9 mouse cellular contexts compared by ENCODE assay signal in the genomic region with DNA sequence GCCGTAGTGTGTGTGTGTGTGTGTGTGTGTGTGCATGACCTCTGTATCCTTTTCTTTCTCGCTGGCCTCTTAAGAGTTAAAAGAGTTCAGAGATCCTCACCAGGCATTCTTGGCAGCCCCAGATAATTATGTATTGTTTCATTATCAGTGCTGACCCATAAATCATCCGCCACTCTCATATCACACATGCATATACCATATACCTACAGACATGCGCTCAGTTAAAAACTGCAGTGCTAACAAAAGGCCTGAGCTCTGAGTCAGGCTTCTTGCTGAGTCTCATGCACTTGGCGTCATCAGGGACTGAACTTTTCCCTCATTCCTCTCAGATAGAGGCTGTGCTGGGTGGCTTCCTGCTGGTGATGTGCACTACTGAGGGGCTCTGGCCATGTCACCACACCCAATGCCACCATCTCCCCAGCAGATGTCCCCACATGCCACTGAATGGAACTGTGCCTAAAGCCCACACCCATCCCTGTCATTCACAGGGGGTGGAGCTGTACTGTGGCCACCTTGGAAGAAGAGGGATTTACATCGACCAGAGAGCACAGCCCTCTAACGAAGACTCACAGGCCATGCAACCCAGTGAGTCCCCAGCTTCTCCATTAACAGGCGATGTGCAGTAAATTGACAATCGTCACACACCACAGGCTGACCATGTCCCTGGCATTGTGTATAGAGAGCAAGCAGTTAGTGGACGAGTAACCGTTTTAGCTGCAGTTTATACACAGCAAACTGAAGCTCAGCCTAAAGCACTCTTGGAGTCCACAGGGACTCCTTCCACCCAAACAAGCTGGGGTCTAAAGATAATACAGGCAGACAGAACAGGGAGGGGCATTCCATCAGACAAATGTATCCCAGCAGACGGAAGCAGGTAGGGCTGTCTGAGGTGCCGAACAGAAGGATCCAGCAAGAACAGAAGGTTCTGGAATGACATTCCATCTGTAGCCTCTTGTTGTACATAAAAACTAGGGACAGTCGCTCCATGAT. TPM values are rescaled to one million over a fixed set of nuclear protein-coding genes. Genes with fewer than 3 reads are reported as not detected.
DNase-seq lines count a peak whose midpoint lies in the region; ATAC-seq and TF ChIP-seq lines count a peak whose summit lies in the region.
"Had no signal": no experiment of that assay in that cellular context is flagged by ENCODE, and none has a peak within 500 bp of the region (broad histone marks: within the 10 kb centered on the region; RNA-seq: fewer than 3 reads in every experiment).

No protein-coding gene starts in this region.

- peak; percentile 51 for TF ChIP-seq CTCF in forebrain, postnatal 0 days (IDR thresholded peaks at IDR 0.05; ENCODE audit: low read depth)
- peak; percentile 59 for TF ChIP-seq CTCF in bone marrow, adult 2 months (IDR thresholded peaks at IDR 0.05; ENCODE audit: control insufficient read depth, insufficient read depth, low read length)
- peak; percentile 76 for TF ChIP-seq CTCF in intestine, postnatal 0 days (IDR thresholded peaks at IDR 0.05; ENCODE audit: low read depth)

- 61% methylated on average over 14 of the region's 14 CpGs for WGBS in forebrain, postnatal 0 days
- 65% methylated on average over 14 of the region's 14 CpGs for WGBS in forebrain, embryonic 10.5 days
- WGBS in bone marrow, adult 2 months, result 63% methylated on average over 14 of the region's 14 CpGs
- 48% methylated on average over 14 of the region's 14 CpGs for WGBS in intestine, postnatal 0 days
- 59% methylated on average over 14 of the region's 14 CpGs for WGBS in midbrain, embryonic 15.5 days

- DNase-seq in forebrain, postnatal 0 days, result no peak
- no peak for DNase-seq in forebrain, embryonic 10.5 days (ENCODE audit: extremely low spot score, low spot score)
- DNase-seq in 3134 (ENCODE audit: extremely low read depth, insufficient read length, low spot score), result peak; percentile 32
- no peak for DNase-seq in ovary, postnatal 36 days (ENCODE audit: low spot score)
- no peak for DNase-seq in urinary bladder, adult 2 months (ENCODE audit: low spot score)

- no peaks in the 10 kb centered on the region for H3K4me1 ChIP-seq in forebrain, postnatal 0 days (ENCODE audit: insufficient read depth)
- H3K4me1 ChIP-seq in forebrain, embryonic 10.5 days, result peaks cover 3% of the 10 kb centered on the region; the same call in 1 of the 2 replicates
- H3K4me1 ChIP-seq in bone marrow, adult 2 months (ENCODE audit: control insufficient read depth, insufficient read depth, low read length), result peaks cover 2% of the 10 kb centered on the region; the same call in 1 of the 2 replicates
- H3K4me1 ChIP-seq in intestine, postnatal 0 days (replicated peaks; ENCODE audit: control insufficient read depth, insufficient read depth, low read length), result no peaks in the 10 kb centered on the region
- no peaks in the 10 kb centered on the region for H3K4me1 ChIP-seq in midbrain, embryonic 15.5 days
- H3K4me1 ChIP-seq: limb, embryonic 15.5 days had no signal

- ATAC-seq in forebrain, postnatal 0 days, result no peak
- ATAC-seq in intestine, postnatal 0 days, result peak; percentile 74
- no peak for ATAC-seq in midbrain, embryonic 15.5 days (replicated peaks)

- H3K27ac ChIP-seq in forebrain, postnatal 0 days (ENCODE audit: low read depth, low read length), result no peak overlapping the region
- no peak overlapping the region for H3K27ac ChIP-seq in forebrain, embryonic 10.5 days
- no peak overlapping the region for H3K27ac ChIP-seq in bone marrow, adult 2 months (ENCODE audit: control insufficient read depth, insufficient read depth, low read depth, low read length, poor library complexity)
- no peak overlapping the region for H3K27ac ChIP-seq in intestine, postnatal 0 days (ENCODE audit: low read depth, low read length)
- no peak overlapping the region for H3K27ac ChIP-seq in midbrain, embryonic 15.5 days
- H3K27ac ChIP-seq: limb, embryonic 15.5 days had no signal

- H3K4me2 ChIP-seq in forebrain, postnatal 0 days (ENCODE audit: low read depth), result no peak overlapping the region
- H3K4me2 ChIP-seq in intestine, postnatal 0 days (replicated peaks; ENCODE audit: low read depth), result no peak overlapping the region
- H3K4me2 ChIP-seq in midbrain, embryonic 15.5 days, result no peak overlapping the region
- H3K4me2 ChIP-seq: limb, embryonic 15.5 days had no signal

- no peaks in the 10 kb centered on the region for H3K36me3 ChIP-seq in forebrain, postnatal 0 days (ENCODE audit: insufficient read depth)
- H3K36me3 ChIP-seq in forebrain, embryonic 10.5 days (replicated peaks), result no peaks in the 10 kb centered on the region
- no peaks in the 10 kb centered on the region for H3K36me3 ChIP-seq in intestine, postnatal 0 days (ENCODE audit: control insufficient read depth, insufficient read depth)
- H3K36me3 ChIP-seq in midbrain, embryonic 15.5 days (replicated peaks), result no peaks in the 10 kb centered on the region
- H3K36me3 ChIP-seq: limb, embryonic 15.5 days had no signal

- no peaks in the 10 kb centered on the region for H3K27me3 ChIP-seq in forebrain, postnatal 0 days (ENCODE audit: insufficient read depth, low read length)
- H3K27me3 ChIP-seq in forebrain, embryonic 10.5 days (ENCODE audit: poor library complexity, severe bottlenecking), result no peaks in the 10 kb centered on the region
- no peaks in the 10 kb centered on the region for H3K27me3 ChIP-seq in intestine, postnatal 0 days (replicated peaks; ENCODE audit: control insufficient read depth, insufficient read depth, low read length)
- no peaks in the 10 kb centered on the region for H3K27me3 ChIP-seq in midbrain, embryonic 15.5 days (replicated peaks)
- H3K27me3 ChIP-seq: limb, embryonic 15.5 days had no signal

- H3K9me3 ChIP-seq in forebrain, postnatal 0 days (ENCODE audit: low read length), result no peaks in the 10 kb centered on the region
- H3K9me3 ChIP-seq in forebrain, embryonic 10.5 days, result no peaks in the 10 kb centered on the region
- no peaks in the 10 kb centered on the region for H3K9me3 ChIP-seq in intestine, postnatal 0 days (ENCODE audit: control insufficient read depth)
- no peaks in the 10 kb centered on the region for H3K9me3 ChIP-seq in midbrain, embryonic 15.5 days
- H3K9me3 ChIP-seq: limb, embryonic 15.5 days had no signal

- H3K4me3 ChIP-seq in forebrain, postnatal 0 days (ENCODE audit: low read depth, low read length), result no peak overlapping the region
- no peak overlapping the region for H3K4me3 ChIP-seq in forebrain, embryonic 10.5 days
- H3K4me3 ChIP-seq in bone marrow, adult 2 months (replicated peaks; ENCODE audit: control insufficient read depth, low read depth, low read length), result no peak overlapping the region
- no peak overlapping the region for H3K4me3 ChIP-seq in intestine, postnatal 0 days (ENCODE audit: low read depth, low read length)
- no peak overlapping the region for H3K4me3 ChIP-seq in midbrain, embryonic 15.5 days
- H3K4me3 ChIP-seq: limb, embryonic 15.5 days had no signal

- no peak for TF ChIP-seq POLR2A in bone marrow, adult 2 months (IDR thresholded peaks at IDR 0.05; ENCODE audit: borderline replicate concordance, control insufficient read depth, low read depth, low read length)

- no peak overlapping the region for H3K9ac ChIP-seq in forebrain, postnatal 0 days
- no peak overlapping the region for H3K9ac ChIP-seq in intestine, postnatal 0 days (ENCODE audit: low read depth, low read length)
- H3K9ac ChIP-seq in midbrain, embryonic 15.5 days, result 0 out of 2 replicates have a peak overlapping the region, but pooled peaks have one; percentile 4
- H3K9ac ChIP-seq: limb, embryonic 15.5 days had no signal

RNA-seq across cellular contexts. Expression of a gene that starts 4.9 kb away (rescaled TPM):
- 14.1 and 14.4 TPM in 2 replicates for total RNA-seq in forebrain, postnatal 0 days (2014; rRNA removed)
- polyA plus RNA-seq in forebrain, postnatal 0 days (2015; fragmentation: Nextera tagmentation; extraction: Ambion mirVana), result 7.4 and 11.8 TPM in 2 replicates
- polyA plus RNA-seq in forebrain, embryonic 10.5 days (2016; fragmentation: Nextera tagmentation; extraction: Ambion mirVana), result 20.9 and 22.6 TPM in 2 replicates
- polyA plus RNA-seq in bone marrow, adult 2 months (2011; ENCODE audit: insufficient read depth, insufficient read length, low replicate concordance, missing spikeins), result 15.5 and 23.5 TPM in 2 replicates
- 3.7 and 4.2 TPM in 2 replicates for polyA plus RNA-seq in intestine, postnatal 0 days (2015; fragmentation: Nextera tagmentation; extraction: Ambion mirVana)
- polyA plus RNA-seq in midbrain, embryonic 15.5 days (2015; fragmentation: Nextera tagmentation; extraction: Ambion mirVana), result 15.6 and 15.9 TPM in 2 replicates
- 24.0 and 24.4 TPM in 2 replicates for polyA plus RNA-seq in urinary bladder, adult 2 months (2012; rRNA removed)

RNA-seq across cellular contexts. Expression of a gene that starts 11.9 kb away (rescaled TPM):
- 14.1 and 19.8 TPM in 2 replicates for total RNA-seq in forebrain, postnatal 0 days (2014; rRNA removed)
- polyA plus RNA-seq in forebrain, postnatal 0 days (2015; fragmentation: Nextera tagmentation; extraction: Ambion mirVana), result 26.4 and 32.1 TPM in 2 replicates
- polyA plus RNA-seq in forebrain, embryonic 10.5 days (2016; fragmentation: Nextera tagmentation; extraction: Ambion mirVana), result 86.9 and 88.8 TPM in 2 replicates
- 28.3 and 33.5 TPM in 2 replicates for polyA plus RNA-seq in bone marrow, adult 2 months (2011; ENCODE audit: insufficient read depth, insufficient read length, low replicate concordance, missing spikeins)
- polyA plus RNA-seq in intestine, postnatal 0 days (2015; fragmentation: Nextera tagmentation; extraction: Ambion mirVana), result 111 and 115 TPM in 2 replicates
- polyA plus RNA-seq in midbrain, embryonic 15.5 days (2015; fragmentation: Nextera tagmentation; extraction: Ambion mirVana), result 34.5 and 39.1 TPM in 2 replicates
- polyA plus RNA-seq in urinary bladder, adult 2 months (2012; rRNA removed), result 172 and 192 TPM in 2 replicates

RNA-seq across cellular contexts. Expression of a gene that starts 44.5 kb away (rescaled TPM):
- 0.81 and 1.5 TPM in 2 replicates for total RNA-seq in forebrain, postnatal 0 days (2014; rRNA removed)
- 1.3 and 2.4 TPM in 2 replicates for polyA plus RNA-seq in forebrain, postnatal 0 days (2015; fragmentation: Nextera tagmentation; extraction: Ambion mirVana)
- 0.17 and 0.31 TPM in 2 replicates for polyA plus RNA-seq in forebrain, embryonic 10.5 days (2016; fragmentation: Nextera tagmentation; extraction: Ambion mirVana)
- polyA plus RNA-seq in bone marrow, adult 2 months (2011; ENCODE audit: insufficient read depth, insufficient read length, low replicate concordance, missing spikeins), result 1.3 and 5.0 TPM in 2 replicates
- 0.70 and 1.0 TPM in 2 replicates for polyA plus RNA-seq in intestine, postnatal 0 days (2015; fragmentation: Nextera tagmentation; extraction: Ambion mirVana)
- polyA plus RNA-seq in midbrain, embryonic 15.5 days (2015; fragmentation: Nextera tagmentation; extraction: Ambion mirVana), result 0.69 and 0.92 TPM in 2 replicates
- 58.9 and 66.3 TPM in 2 replicates for polyA plus RNA-seq in urinary bladder, adult 2 months (2012; rRNA removed)

Comparison
In these comparisons a context has a peak if more than half of its experiments do, and no peak if none do; other contexts are left out.
1. RNA of a gene that starts 44.5 kb away (polyA plus RNA-seq): 58.9 to 66.3 TPM in urinary bladder, adult 2 months; 1.3 to 2.4 TPM in forebrain, postnatal 0 days, 1.3 to 5.0 TPM in bone marrow, adult 2 months, 0.69 to 0.92 TPM in midbrain, embryonic 15.5 days, 0.70 to 1.0 TPM in intestine, postnatal 0 days and 0.17 to 0.31 TPM in forebrain, embryonic 10.5 days; every median in the first group is over 10 times any median in the second.
2. Peak in every context shown above with its lines, with median percentiles within 50 percentile points of each other: CTCF ChIP-seq.